Mouse (Mus musculus): ENCODE data around the gene Olfr1212.

The Olfr1212 gene

DNA sequence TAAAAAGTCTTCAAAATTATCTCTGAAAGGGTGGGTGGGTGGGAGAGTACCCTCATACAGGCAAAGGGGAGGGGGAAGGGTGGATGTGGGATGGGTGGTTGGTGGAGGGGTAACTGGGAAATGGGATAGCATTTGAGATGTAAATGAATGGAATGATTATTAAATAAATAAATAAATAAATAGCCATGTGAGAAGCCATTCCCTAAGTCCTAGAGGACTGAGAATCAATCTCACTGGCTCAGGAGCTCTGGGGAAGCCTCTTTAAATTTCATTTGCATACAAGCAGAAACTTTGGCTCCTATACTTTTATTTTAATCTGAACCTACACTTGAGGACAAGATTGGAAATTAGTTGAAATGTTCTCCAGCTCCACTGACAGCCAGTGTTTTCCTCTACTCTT lies at the start of gene Olfr1212:
Gene Olfr1212 (plus strand): TSS at position 301 of the 400 bp plus-strand sequence.
- DNase-seq (ENCODE audit: extremely low read depth, insufficient read length, low spot score): no peak

DNA sequence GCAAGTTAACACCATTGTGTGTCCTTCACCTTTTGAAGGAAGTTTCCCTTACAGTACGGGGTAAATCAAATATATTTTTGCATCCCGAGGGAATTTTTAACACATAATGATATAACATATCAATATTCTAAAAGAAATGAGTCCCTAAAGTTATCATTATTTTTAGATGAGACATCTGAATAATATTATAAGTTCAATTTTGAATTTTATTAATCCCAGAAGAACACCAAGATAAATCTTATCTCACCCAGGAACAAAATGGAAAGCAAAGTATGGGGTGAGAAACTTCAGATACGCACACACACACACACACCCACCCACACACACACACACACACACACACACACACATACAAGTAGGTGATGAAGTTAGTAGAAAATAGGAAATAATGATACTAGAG lies 38.7 kb upstream of the Olfr1212 start, which contains the start of gene Olfr1209:
Gene Olfr1209 (minus strand): TSS at position 101 of the 400 bp plus-strand sequence.
- DNase-seq (ENCODE audit: extremely low read depth, insufficient read length, low spot score): no peak

DNA sequence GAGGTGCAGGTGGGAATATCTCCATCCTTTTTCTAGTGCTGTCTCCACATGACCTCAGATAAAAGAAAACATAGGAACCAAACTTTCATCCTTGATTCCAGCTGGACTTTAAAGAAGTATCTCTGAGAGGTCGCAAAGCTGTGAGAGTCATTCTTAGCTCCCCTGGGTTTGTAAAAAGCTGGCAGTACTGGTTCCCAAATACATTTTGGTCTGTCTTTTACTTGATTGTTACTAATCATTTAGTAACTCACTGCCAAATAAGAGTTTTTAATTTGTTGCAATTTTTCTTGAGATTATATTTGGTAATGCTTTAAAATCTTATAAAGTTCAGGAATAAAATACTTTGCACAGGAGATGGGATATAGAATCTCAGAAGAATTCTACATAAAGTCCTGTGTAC lies 15.8 kb upstream of the Olfr1212 start, which contains the start of gene Olfr1211:
Gene Olfr1211 (minus strand): TSS at position 101 of the 400 bp plus-strand sequence.
- no peak for DNase-seq (ENCODE audit: extremely low read depth, insufficient read length, low spot score)

DNA sequence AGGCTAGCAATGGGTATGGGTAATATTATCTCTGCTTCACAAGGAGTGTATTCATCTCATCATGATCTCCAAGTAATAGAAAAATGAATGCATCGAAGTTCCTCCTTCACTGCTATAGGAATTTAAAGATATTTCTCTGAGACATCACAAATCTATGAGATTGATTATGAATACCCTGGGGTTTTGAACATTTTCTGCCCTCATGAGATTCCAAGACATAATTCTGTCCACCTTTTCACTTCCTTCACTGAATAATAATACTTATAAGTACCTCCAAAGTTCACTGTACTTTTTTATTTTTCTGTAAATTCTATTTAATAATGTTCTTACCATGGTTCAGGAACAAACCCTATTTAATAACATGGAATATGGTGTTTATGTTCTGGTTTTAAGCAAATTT lies 26.4 kb downstream of the Olfr1212 start, which contains the start of gene Gm13762:
Gene Gm13762 (minus strand): TSS at position 101 of the 400 bp plus-strand sequence.
- DNase-seq (ENCODE audit: extremely low read depth, insufficient read length, low spot score): no peak

DNA sequence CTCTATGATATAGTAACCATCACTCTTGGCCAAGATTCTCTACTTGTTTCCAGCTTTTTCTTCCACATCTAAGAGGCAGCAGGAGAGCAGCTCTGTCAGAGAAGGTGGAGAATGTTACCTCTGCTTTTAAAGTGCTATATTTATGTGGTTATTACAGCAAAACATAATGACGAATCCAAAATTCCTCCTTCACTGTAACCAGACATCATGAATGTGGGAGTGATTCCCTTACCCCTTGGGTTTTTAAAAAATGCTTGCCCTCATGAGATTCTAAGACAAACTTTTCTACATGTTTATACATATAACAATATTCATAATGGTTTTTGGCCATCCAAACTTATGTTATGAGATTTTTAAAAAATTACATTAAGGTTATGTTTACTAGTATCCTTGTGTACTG lies 38.8 kb downstream of the Olfr1212 start, which contains the start of gene Olfr1214:
Gene Olfr1214 (minus strand): TSS at position 101 of the 400 bp plus-strand sequence.
- DNase-seq (ENCODE audit: extremely low read depth, insufficient read length, low spot score): no peak

DNA sequence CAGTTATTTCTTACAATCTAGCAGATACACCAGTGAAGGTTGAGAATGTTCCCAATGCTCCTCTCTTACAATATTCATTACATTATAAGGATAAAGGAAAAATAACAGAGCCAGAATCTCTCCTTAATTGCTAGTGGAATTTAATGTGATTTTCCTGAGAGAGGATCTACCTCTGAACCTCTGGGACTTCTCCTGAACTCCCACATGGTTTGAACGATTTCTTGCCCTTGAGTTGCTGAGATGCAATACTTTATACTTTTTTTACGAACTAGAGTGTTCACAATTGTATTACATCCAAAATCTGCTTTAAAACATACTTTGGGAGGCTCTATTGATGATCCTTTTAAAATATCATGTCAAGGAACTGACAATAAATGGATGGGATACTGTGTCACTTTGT lies 53.1 kb downstream of the Olfr1212 start, which contains the start of gene Olfr1215:
Gene Olfr1215 (minus strand): TSS at position 101 of the 400 bp plus-strand sequence.
- no peak for DNase-seq (ENCODE audit: extremely low read depth, insufficient read length, low spot score)

All from 3134 (cell line).